ENCODE assay signal across 10 mouse cellular contexts in genomic region chr8:61265390-61265789, GRCm38 (mm10). TPM values are rescaled to one million over a fixed set of nuclear protein-coding genes. Genes with fewer than 3 reads are reported as not detected.
DNase-seq lines count a peak whose midpoint lies in the region; TF ChIP-seq lines count a peak whose summit lies in the region.
"Had no signal": no experiment of that assay in that cellular context is flagged by ENCODE, and none has a peak within 500 bp of the region (broad histone marks: within the 10 kb centered on the region; RNA-seq: fewer than 3 reads in every experiment).

No protein-coding gene starts in this region.

- peaks cover 9% of the 10 kb centered on the region for H3K79me2 ChIP-seq in myocyte (ENCODE audit: control insufficient read depth, insufficient read depth)

- no peaks in the 10 kb centered on the region for H3K27me3 ChIP-seq in myocyte (ENCODE audit: control insufficient read depth, insufficient read depth, insufficient read length)

- H3K4me3 ChIP-seq in myocyte = no peak overlapping the region
- H3K4me3 ChIP-seq in layer of hippocampus, adult 2 months = no peak overlapping the region

- H3K36me3 ChIP-seq in myocyte (ENCODE audit: control insufficient read depth, insufficient read depth) = no peaks in the 10 kb centered on the region
- H3K36me3 ChIP-seq: G1E had no signal

- TF ChIP-seq POLR2A in myocyte (IDR thresholded peaks at IDR 0.05; ENCODE audit: insufficient read length, low read depth) = no peak

- H3ac ChIP-seq in myocyte (ENCODE audit: control insufficient read depth, insufficient read length) = no peak overlapping the region

- intact Hi-C loops in heart, postnatal 25 days (cut with DNase I) = no loop called here

- no peak for TF ChIP-seq CTCF in layer of hippocampus, adult 2 months (conservative IDR thresholded peaks at IDR 0.05)

- H3K4me2 ChIP-seq in myocyte (ENCODE audit: low read depth) = peak overlapping the region; percentile 37

- no peak overlapping the region for H3K27ac ChIP-seq in layer of hippocampus, adult 2 months
- H3K27ac ChIP-seq: liver, embryonic 14.5 days had no signal

- DNase-seq in heart, adult 18-20 months = peak; percentile 65 to 69
- no peak for DNase-seq in heart, postnatal 25 days (ENCODE audit: low spot score)
- DNase-seq in 3134 (ENCODE audit: extremely low read depth, insufficient read length, low spot score) = peak; percentile 53
- peak; percentile 78 for DNase-seq in adrenal gland, postnatal 25 days
- DNase-seq in heart, postnatal 4 days = peak; percentile 73
- DNase-seq in c-Kit-positive CD71-positive TER-119-positive erythroid progenitor cells, embryonic 14.5 days (ENCODE audit: low spot score) = no peak
- DNase-seq in layer of hippocampus, adult 2 months (ENCODE audit: low spot score in 2 of 2) = no peak

TF ChIP-seq in myocyte, 11 proteins besides CTCF, POLR2A, EP300 and RAD21:
- no peak for TF ChIP-seq E2F4 (IDR thresholded peaks at IDR 0.05; ENCODE audit: insufficient read depth)
- TF ChIP-seq SRF (IDR thresholded peaks at IDR 0.05; ENCODE audit: control insufficient read depth, insufficient read length, low read depth) = no peak
- TF ChIP-seq MAX (IDR thresholded peaks at IDR 0.05; ENCODE audit: low read depth) = no peak
- TF ChIP-seq USF1 (IDR thresholded peaks at IDR 0.05; ENCODE audit: low read depth) = no peak
- no peak for TF ChIP-seq MYOG (IDR thresholded peaks at IDR 0.05; ENCODE audit: control insufficient read depth in 1 of 3, insufficient read depth in 1 of 3, insufficient read length in 2 of 3, low read depth in 2 of 3)
- no peak for TF ChIP-seq TCF3 (IDR thresholded peaks at IDR 0.05; ENCODE audit: insufficient read length, low read depth)
- no peak for TF ChIP-seq POLR2AphosphoS2 (IDR thresholded peaks at IDR 0.05; ENCODE audit: insufficient read length, low read depth)
- no peak for TF ChIP-seq CEBPB (IDR thresholded peaks at IDR 0.05; ENCODE audit: insufficient read depth, poor library complexity, severe bottlenecking)
TF ChIP-seq in myocyte: peak in this region for 0.

RNA-seq across cellular contexts. Expression of gene Sh3rf1, which starts 41.7 kb away (rescaled TPM):
- 1 to 10 TPM; 4.7 to 5.0 TPM for total RNA-seq in heart, adult 18-20 months (2021)
- total RNA-seq in heart, postnatal 25 days (2021) = 1 to 10 TPM; 5.5 to 6.0 TPM
- 10.6 and 13.0 TPM in 2 replicates for total RNA-seq in adrenal gland, postnatal 25 days (2021)
- total RNA-seq in heart, postnatal 4 days (2021) = 10 to 100 TPM; 10.1 to 11.3 TPM
- polyA plus RNA-seq in myocyte (2012; fragmentation: generic; extraction: Trizol) = 4.2 TPM
- total RNA-seq in layer of hippocampus, adult 2 months (2021) = 10 to 100 TPM; 66.7 to 67.5 TPM

Comparison
In these comparisons a context has a peak if more than half of its experiments do, and no peak if none do; other contexts are left out.
1. DNase-seq: peak in heart, adult 18-20 months (2 of 2), 3134 (single experiment), adrenal gland, postnatal 25 days (single experiment) and heart, postnatal 4 days (single experiment); none in heart, postnatal 25 days (single experiment), c-Kit-positive CD71-positive TER-119-positive erythroid progenitor cells, embryonic 14.5 days (single experiment) and layer of hippocampus, adult 2 months (0 of 2).